Mouse (Mus musculus) CH12.LX (cell line): Measurements from ENCODE around the gene Prr12. TPM values are rescaled to one million over a fixed set of nuclear protein-coding genes. Genes with fewer than 3 reads are reported as not detected.

Experiments
- DNase-seq: peaks from one replicate; pipeline ENCODE4 v3.0.0-alpha.2; 2013; ENCODE audit errors: extremely low read depth
- H3K27ac ChIP-seq: 2 replicates; pipeline ENCODE4 v1.5.1; 2012; ENCODE audit warnings: low read depth, mild to moderate bottlenecking, control low read depth, moderate library complexity; ENCODE audit not compliant: insufficient read depth
- H3K27me3 ChIP-seq: replicated peaks from 2 replicates; pipeline ENCODE3; 2012; ENCODE audit warnings: inconsistent platforms
- H3K36me3 ChIP-seq, 2 experiments: replicated peaks in 1 of 2; 2 replicates each; pipeline versions ENCODE3 to v1.6.1; 2012; ENCODE audit warnings: inconsistent platforms in 1 of 2, low read length in 1 of 2, mild to moderate bottlenecking in 1 of 2, mixed read lengths in 1 of 2, moderate library complexity in 1 of 2; ENCODE audit not compliant: control insufficient read depth in 1 of 2, insufficient read depth in 1 of 2
- H3K4me1 ChIP-seq, 2 experiments: 2 replicates each; pipeline ENCODE4 v1.6.1; 2012; ENCODE audit warnings: inconsistent platforms in 1 of 2, moderate library complexity in 1 of 2; ENCODE audit not compliant: insufficient read depth in 2 of 2, control insufficient read depth in 1 of 2
- H3K4me2 ChIP-seq: 2 replicates; pipeline ENCODE4 v1.6.1; 2012; ENCODE audit warnings: low read depth, mild to moderate bottlenecking, control low read depth; ENCODE audit not compliant: poor library complexity, insufficient read depth, severe bottlenecking
- H3K4me3 ChIP-seq, 3 experiments: fragments of 150-350 bp in 1 of 3; sonication (generic) in 1 of 3; replicated peaks in 1 of 3; 2 replicates each; pipeline versions ENCODE3 to v1.5.1; 2011 to 2012; ENCODE audit warnings: low read depth in 2 of 3, low read length in 2 of 3, mild to moderate bottlenecking in 2 of 3, moderate library complexity in 2 of 3, control low read depth in 1 of 3, improper control_type of control experiment in 1 of 3, inconsistent platforms in 1 of 3, mixed read lengths in 1 of 3; ENCODE audit not compliant: poor library complexity in 1 of 3
- H3K79me2 ChIP-seq: replicated peaks from 2 replicates; pipeline ENCODE4 v1.6.1; 2012; ENCODE audit warnings: mild to moderate bottlenecking, moderate library complexity; ENCODE audit not compliant: control insufficient read depth, poor library complexity, insufficient read depth, severe bottlenecking; ENCODE audit errors: extremely low read depth
- H3K9ac ChIP-seq: 2 replicates; pipeline ENCODE4 v1.6.1; 2012; ENCODE audit warnings: low read depth, mild to moderate bottlenecking, control low read depth, moderate library complexity; ENCODE audit not compliant: insufficient read depth
- H3K9me3 ChIP-seq: replicated peaks from 2 replicates; pipeline ENCODE3; 2012; ENCODE audit warnings: low read length, inconsistent platforms, mixed read lengths
- BHLHE40 ChIP-seq: IDR thresholded peaks from 2 replicates; pipeline ENCODE4 v1.6.1; 2011; ENCODE audit warnings: mild to moderate bottlenecking, low read depth, low read length, improper control_type of control experiment
- CHD1 ChIP-seq: IDR thresholded peaks from 2 replicates; pipeline ENCODE4 v1.6.1; 2012; ENCODE audit warnings: low read depth, low read length, improper control_type of control experiment, inconsistent platforms
- CHD2 ChIP-seq: IDR thresholded peaks from 2 replicates; pipeline ENCODE4 v1.6.1; 2011; ENCODE audit warnings: low read length, improper control_type of control experiment
- CTCF ChIP-seq, 2 experiments: IDR thresholded peaks in 1 of 2; conservative IDR thresholded peaks in 1 of 2; 2 replicates each; pipeline ENCODE4 v1.5.1; 2011 to 2012; ENCODE audit warnings: low read depth in 2 of 2, low read length in 2 of 2, improper control_type of control experiment in 1 of 2, inconsistent platforms in 1 of 2, mild to moderate bottlenecking in 1 of 2, moderate library complexity in 1 of 2
- E2F4 ChIP-seq: IDR thresholded peaks from 2 replicates; pipeline ENCODE4 v1.6.1; 2011; ENCODE audit warnings: low read depth, low read length, improper control_type of control experiment; ENCODE audit not compliant: insufficient replicate concordance
- EP300 ChIP-seq: IDR thresholded peaks from 2 replicates; pipeline ENCODE4 v1.6.1; 2011; ENCODE audit warnings: low read length, improper control_type of control experiment
- ETS1 ChIP-seq: conservative IDR thresholded peaks from 2 replicates; pipeline ENCODE4 v1.6.1; 2012; ENCODE audit warnings: low read depth, mild to moderate bottlenecking, inconsistent platforms, low read length, improper control_type of control experiment, moderate library complexity
- GABPA ChIP-seq: IDR thresholded peaks from 2 replicates; pipeline ENCODE4 v1.6.1; 2012; ENCODE audit warnings: low read depth, low read length, improper control_type of control experiment, inconsistent platforms; ENCODE audit not compliant: insufficient replicate concordance
- HCFC1 ChIP-seq: IDR thresholded peaks from 2 replicates; pipeline ENCODE4 v1.6.1; 2012; ENCODE audit warnings: low read depth, mild to moderate bottlenecking, inconsistent platforms, low read length, improper control_type of control experiment
- IRF4 ChIP-seq: IDR thresholded peaks from 2 replicates; pipeline ENCODE4 v1.6.1; 2014; ENCODE audit warnings: low read depth, mild to moderate bottlenecking, inconsistent platforms, low read length, improper control_type of control experiment
- JUN ChIP-seq: IDR thresholded peaks from 2 replicates; pipeline ENCODE4 v1.6.1; 2011; ENCODE audit warnings: low read depth, mild to moderate bottlenecking, low read length, improper control_type of control experiment, moderate library complexity; ENCODE audit not compliant: insufficient read depth
- KAT2A ChIP-seq: IDR thresholded peaks from 2 replicates; pipeline ENCODE4 v1.6.1; 2012; ENCODE audit warnings: low read length, improper control_type of control experiment, inconsistent platforms; ENCODE audit not compliant: insufficient replicate concordance
- MAX ChIP-seq: IDR thresholded peaks from 2 replicates; pipeline ENCODE4 v1.6.1; 2011; ENCODE audit warnings: low read length, improper control_type of control experiment
- MAZ ChIP-seq: IDR thresholded peaks from 2 replicates; pipeline ENCODE4 v1.6.1; 2012; ENCODE audit warnings: low read depth, mild to moderate bottlenecking, inconsistent platforms, low read length, improper control_type of control experiment, moderate library complexity
- MEF2A ChIP-seq: IDR thresholded peaks from 2 replicates; pipeline ENCODE4 v1.6.1; 2014; ENCODE audit warnings: low read depth, mild to moderate bottlenecking, inconsistent platforms, low read length, improper control_type of control experiment, borderline replicate concordance
- MXI1 ChIP-seq: IDR thresholded peaks from 2 replicates; pipeline ENCODE4 v1.6.1; 2011; ENCODE audit warnings: mild to moderate bottlenecking, low read depth, low read length, improper control_type of control experiment
- MYC ChIP-seq: IDR thresholded peaks from 2 replicates; pipeline ENCODE4 v1.6.1; 2011; ENCODE audit warnings: low read depth, mild to moderate bottlenecking, improper control_type of control experiment, low read length
- PAX5 ChIP-seq: IDR thresholded peaks from 2 replicates; pipeline ENCODE4 v1.6.1; 2012; ENCODE audit warnings: low read length, inconsistent platforms, mixed read lengths
- POLR2A ChIP-seq: IDR thresholded peaks from 2 replicates; pipeline ENCODE4 v1.6.1; 2011; ENCODE audit warnings: low read depth, mild to moderate bottlenecking, improper control_type of control experiment, low read length
- POLR2AphosphoS2 ChIP-seq: IDR thresholded peaks from 2 replicates; pipeline ENCODE4 v1.6.1; 2011; ENCODE audit warnings: low read depth, low read length, improper control_type of control experiment
- RAD21 ChIP-seq: IDR thresholded peaks from 2 replicates; pipeline ENCODE4 v1.6.1; 2011; ENCODE audit warnings: low read depth, mild to moderate bottlenecking, low read length, improper control_type of control experiment, moderate library complexity
- RCOR1 ChIP-seq: conservative IDR thresholded peaks from 2 replicates; pipeline ENCODE4 v1.6.1; 2012; ENCODE audit warnings: low read depth, mild to moderate bottlenecking, inconsistent platforms, low read length, improper control_type of control experiment
- TBP ChIP-seq: conservative IDR thresholded peaks from 2 replicates; pipeline ENCODE4 v1.6.1; 2011; ENCODE audit warnings: low read depth, low read length, improper control_type of control experiment
- UBTF ChIP-seq: IDR thresholded peaks from 2 replicates; pipeline ENCODE4 v1.6.1; 2012; ENCODE audit warnings: low read depth, mild to moderate bottlenecking, inconsistent platforms, low read length, improper control_type of control experiment, moderate library complexity
- USF1 ChIP-seq: IDR thresholded peaks from 2 replicates; pipeline ENCODE4 v1.6.1; 2014; ENCODE audit warnings: low read depth, mild to moderate bottlenecking, inconsistent platforms, low read length, improper control_type of control experiment
- USF2 ChIP-seq: conservative IDR thresholded peaks from 2 replicates; pipeline ENCODE4 v1.6.1; 2011; ENCODE audit warnings: low read depth, low read length, improper control_type of control experiment
- ZC3H11A ChIP-seq: IDR thresholded peaks from 2 replicates; pipeline ENCODE4 v1.6.1; 2012; ENCODE audit warnings: low read depth, mild to moderate bottlenecking, inconsistent platforms, low read length, improper control_type of control experiment
- ZKSCAN1 ChIP-seq: IDR thresholded peaks from 2 replicates; pipeline ENCODE4 v1.6.1; 2012; ENCODE audit warnings: low read depth, inconsistent platforms, low read length, improper control_type of control experiment, borderline replicate concordance
- ZMIZ1 ChIP-seq: IDR thresholded peaks from 2 replicates; pipeline ENCODE4 v1.6.1; 2012; ENCODE audit warnings: low read depth, mild to moderate bottlenecking, inconsistent platforms, low read length, improper control_type of control experiment
- ZNF384 ChIP-seq: IDR thresholded peaks from 2 replicates; pipeline ENCODE4 v1.6.1; 2012; ENCODE audit warnings: low read depth, low read length, improper control_type of control experiment, inconsistent platforms
- dilution Hi-C: fragments of 300-500 bp; cut with MboI; formaldehyde crosslinking; loops from 2 replicates; pipeline ENCODE4 v1.14.3; 2020; ENCODE audit warnings: low sequenced_read_pairs; ENCODE audit not compliant: extremely low pct_unique_long_range_greater_than_20kb, extremely low pct_ligation_motif_present
- in situ Hi-C: fragments of 300-500 bp; cut with MboI; formaldehyde crosslinking; loops from 3 replicates; pipeline ENCODE4 v1.14.3; 2019; ENCODE audit warnings: low sequenced_read_pairs, low pct_ligation_motif_present, low pct_unique_long_range_greater_than_20kb, mixed read lengths
- polyA plus RNA-seq: library from polyadenylated mRNA; unstranded; fragments of >175 nt; gene quantifications from 2 replicates; pipeline ENCODE4 v1.2.1, GENCODE M21; 2012; ENCODE audit warnings: low read depth; ENCODE audit not compliant: insufficient read length
- total RNA-seq, 2 experiments: library from RNA; depleted of rRNA; stranded (reverse); fragments of 300-350 nt in 1 of 2; fragments of >200 nt in 1 of 2; gene quantifications; 2 replicates each; pipeline ENCODE4 v1.2.3; 2012 to 2014

Gene Prr12
- total and polyA plus RNA-seq, 3 experiments, result 1.2 to 20.5 (median 6.5) TPM

- Histone ChIP-seq H3K27me3 (no peaks in the 10 kb centered on the region), H3K79me2 (peaks cover 18% of the 10 kb centered on the region), H3K4me1 (peaks cover 0 to 22% of the 10 kb centered on the region in 2 experiments; a peak in 2 of 4 replicates), H3K9ac (no peak overlapping the region), H3K9me3 (no peaks in the 10 kb centered on the region), H3K27ac (no peak overlapping the region), H3K4me2 (no peak overlapping the region), H3K4me3 (no peak overlapping the region), H3K36me3 (peaks cover 0 to 16% of the 10 kb centered on the region in 2 experiments)
- dilution Hi-C loops (no loop called here), in situ Hi-C loops (no loop called here)
- DNase-seq, result no peak
- TF ChIP-seq RAD21 (no peak), MEF2A (no peak)
These were observed 33.6 kb downstream of the Prr12 start for GRCm38 (mm10) chr7:45019031-45019571.

- Histone ChIP-seq H3K9ac (peak within 1 kb of the TSS; percentile 89), H3K79me2 (peaks cover 18% of the 10 kb centered on the region), H3K4me3 (peak within 1 kb of the TSS; percentile 63 to 78 (median 72)), H3K27me3 (no peaks in the 10 kb centered on the region), H3K27ac (peak within 1 kb of the TSS; percentile 81), H3K36me3 (peaks cover 12 to 33% of the 10 kb centered on the region in 2 experiments), H3K4me2 (peak within 1 kb of the TSS; percentile 70), H3K9me3 (no peaks in the 10 kb centered on the region), H3K4me1 (peaks cover 0 to 31% of the 10 kb centered on the region in 2 experiments; a peak in 2 of 4 replicates)
- DNase-seq, result peak; percentile 100
- dilution Hi-C loops (no loop called here), in situ Hi-C loops (no loop called here)
- TF ChIP-seq ETS1 (no peak; the same call in 1 of the 2 replicates), MXI1 (peak; percentile 69; the same call in 1 of the 2 replicates), POLR2A (peak; percentile 56; the same call in 1 of the 2 replicates), EP300 (no peak), HCFC1 (peak; percentile 51; the same call in 1 of the 2 replicates), ZKSCAN1 (no peak), MEF2A (no peak), RAD21 (no peak), ZC3H11A (no peak), MYC (peak; percentile 84), KAT2A (0 out of 2 replicates have a peak, but pooled peaks have one; percentile 19), GABPA (no peak), USF2 (no peak), MAX (peak; percentile 79), MAZ (peak; percentile 69; the same call in 1 of the 2 replicates), PAX5 (no peak), UBTF (no peak), BHLHE40 (peak; percentile 51), TBP (peak; percentile 81), IRF4 (0 out of 2 replicates have a peak, but pooled peaks have one; percentile 11), ZNF384 (no peak), E2F4 (no peak; the same call in 1 of the 2 replicates), CTCF (conservative IDR thresholded peaks at IDR 0.05 in 1 of 2, IDR thresholded peaks at IDR 0.05 in 1 of 2; ENCODE audit: low read depth in 2 of 2, low read length in 2 of 2) (no peak), POLR2AphosphoS2 (no peak), JUN (no peak), CHD2 (no peak), CHD1 (no peak), ZMIZ1 (0 out of 2 replicates have a peak, but pooled peaks have one; percentile 46), RCOR1 (no peak), USF1 (no peak)
These were observed 35.2 kb downstream of the Prr12 start, which contains the start of gene Rras for GRCm38 (mm10) chr7:45017242-45018061. TSS of gene Rras (plus strand) at chr7:45017961.
